Mouse (Mus musculus) small intestine, adult 2 months (tissue): ENCODE data around the gene Trmt5. TPM values are rescaled to one million over a fixed set of nuclear protein-coding genes. Genes with fewer than 3 reads are reported as not detected.

Experiments used
- H3K27ac ChIP-seq: fragments of 200-500 bp; 2 replicates; pipeline ENCODE4 v1.5.1; 2012; ENCODE audit warnings: low read depth, low read length, control low read depth, inconsistent platforms; ENCODE audit not compliant: insufficient read depth
- H3K27me3 ChIP-seq: fragments of 200-500 bp; 2 replicates; pipeline ENCODE4 v1.6.1; 2012; ENCODE audit warnings: mild to moderate bottlenecking, moderate library complexity, low read length, inconsistent platforms; ENCODE audit not compliant: control insufficient read depth, insufficient read depth
- H3K36me3 ChIP-seq: fragments of 200-500 bp; 2 replicates; pipeline ENCODE4 v1.6.1; 2012; ENCODE audit warnings: mild to moderate bottlenecking, low read length, control low read depth, inconsistent platforms; ENCODE audit not compliant: control insufficient read depth, insufficient read depth
- H3K4me1 ChIP-seq: fragments of 200-500 bp; 2 replicates; pipeline ENCODE4 v1.6.1; 2012; ENCODE audit warnings: low read length, inconsistent platforms, mixed read lengths; ENCODE audit not compliant: control insufficient read depth, insufficient read depth, insufficient read length
- H3K4me3 ChIP-seq: fragments of 200-500 bp; 2 replicates; pipeline ENCODE4 v1.5.1; 2012; ENCODE audit warnings: low read depth, mild to moderate bottlenecking, control low read depth, inconsistent platforms, low read length, moderate library complexity
- CTCF ChIP-seq: fragments of 200-500 bp; IDR thresholded peaks from 2 replicates; pipeline ENCODE4 v1.5.1; 2012; ENCODE audit warnings: low read depth, mild to moderate bottlenecking, control low read depth, inconsistent platforms, low read length, moderate library complexity, mixed read lengths; ENCODE audit not compliant: insufficient replicate concordance, insufficient read length; ENCODE audit errors: extremely low read depth
- POLR2A ChIP-seq: fragments of 200-500 bp; IDR thresholded peaks from 2 replicates; pipeline ENCODE4 v1.6.1; 2012; ENCODE audit warnings: low read depth, mild to moderate bottlenecking, control low read depth, inconsistent platforms, low read length, moderate library complexity
- WGBS: fragments of 180-500 bp; shearing (Covaris S2); methylation state at CpG from one replicate; pipeline ENCODE4 v1.1.7; 2018; 5-methylcytosine and 5-hydroxymethylcytosine counted together
- polyA plus RNA-seq: library from polyadenylated mRNA; depleted of rRNA; stranded (reverse); fragments of >200 nt; gene quantifications from 2 replicates; pipeline ENCODE4 v1.2.3, GENCODE M21; 2012; rRNA removed

Trmt5 gene
- polyA plus RNA-seq, 1 experiment: 1.3 TPM

DNA sequence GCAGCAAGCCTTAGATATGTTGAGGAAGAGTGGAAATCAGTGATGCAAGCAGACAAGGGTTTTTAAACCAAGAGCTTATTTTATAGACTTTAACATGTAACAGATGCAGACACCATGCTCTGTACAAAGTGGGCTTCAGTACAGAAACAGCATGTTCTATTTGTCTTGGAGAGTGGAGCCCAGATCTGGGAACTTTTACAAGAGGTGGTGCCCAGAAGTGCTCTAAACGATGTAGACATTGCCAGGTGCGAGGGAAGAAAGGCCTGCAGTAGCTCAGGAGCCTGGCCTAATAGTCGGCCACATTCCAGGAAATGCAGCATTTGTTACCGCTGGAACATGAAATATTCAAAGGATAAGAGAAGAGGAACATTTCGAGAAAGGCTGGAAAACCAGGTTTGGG is 40.8 kb downstream of the Trmt5 start:
- Histone ChIP-seq H3K4me3 (no peak overlapping the region), H3K36me3 (no peaks in the 10 kb centered on the region), H3K4me1 (no peaks in the 10 kb centered on the region), H3K27ac (no peak overlapping the region), H3K27me3 (no peaks in the 10 kb centered on the region)
- 75% methylated on average over 5 of the region's 5 CpGs for WGBS
- no peak for TF ChIP-seq POLR2A
- no peak for TF ChIP-seq CTCF

DNA sequence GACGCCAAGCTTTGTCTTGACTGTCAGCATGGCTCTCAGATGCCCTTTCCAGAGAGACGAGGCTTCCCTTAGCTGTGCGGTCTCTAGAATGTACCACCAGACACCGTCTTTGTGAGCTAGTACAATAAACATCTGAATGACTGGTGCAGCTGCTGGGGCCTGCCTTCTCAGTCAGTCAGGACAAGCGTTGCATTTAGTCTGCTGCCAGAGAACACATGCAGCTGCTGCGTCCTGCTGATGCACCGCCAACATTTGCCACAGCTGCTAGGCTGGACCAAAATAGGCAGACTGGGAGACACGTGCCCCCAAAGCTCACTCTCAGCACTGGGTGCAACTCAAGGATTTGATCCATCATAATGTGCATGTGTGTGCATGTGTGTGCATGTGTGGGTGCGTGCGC is 44.5 kb downstream of the Trmt5 start:
- 78% methylated on average over 10 of the region's 10 CpGs for WGBS
- Histone ChIP-seq H3K36me3 (no peaks in the 10 kb centered on the region), H3K4me3 (no peak overlapping the region), H3K4me1 (no peaks in the 10 kb centered on the region), H3K27me3 (no peaks in the 10 kb centered on the region), H3K27ac (no peak overlapping the region)
- TF ChIP-seq POLR2A (no peak), CTCF (no peak)

DNA sequence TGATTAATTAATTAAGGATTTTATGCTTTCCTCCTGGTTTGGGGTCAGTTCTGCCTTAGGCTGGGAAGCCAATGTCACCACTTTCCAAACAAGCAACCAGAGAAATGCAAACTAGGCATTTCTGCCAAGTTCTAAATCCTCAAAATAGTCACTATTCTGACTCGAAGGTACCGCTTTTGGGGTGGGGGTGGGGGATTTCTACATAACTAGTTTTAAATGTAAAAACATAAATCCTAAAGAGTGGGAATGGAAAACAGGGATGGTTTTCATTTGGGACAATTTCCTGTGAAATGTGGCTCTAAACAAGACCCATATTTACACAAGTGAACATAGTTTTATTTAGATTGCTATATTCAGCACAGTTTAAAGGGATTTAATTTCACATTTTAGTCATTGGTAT is 53.9 kb downstream of the Trmt5 start:
- TF ChIP-seq CTCF (no peak), POLR2A (no peak)
- 81% methylated on average over 2 of the region's 2 CpGs for WGBS
- no peaks in the 10 kb centered on the region; the same call in 1 of the 2 replicates for H3K36me3 ChIP-seq
- no peaks in the 10 kb centered on the region for H3K4me1 ChIP-seq
- H3K27me3 ChIP-seq: no peaks in the 10 kb centered on the region
- no peak overlapping the region for H3K27ac ChIP-seq
- H3K4me3 ChIP-seq: no peak overlapping the region

DNA sequence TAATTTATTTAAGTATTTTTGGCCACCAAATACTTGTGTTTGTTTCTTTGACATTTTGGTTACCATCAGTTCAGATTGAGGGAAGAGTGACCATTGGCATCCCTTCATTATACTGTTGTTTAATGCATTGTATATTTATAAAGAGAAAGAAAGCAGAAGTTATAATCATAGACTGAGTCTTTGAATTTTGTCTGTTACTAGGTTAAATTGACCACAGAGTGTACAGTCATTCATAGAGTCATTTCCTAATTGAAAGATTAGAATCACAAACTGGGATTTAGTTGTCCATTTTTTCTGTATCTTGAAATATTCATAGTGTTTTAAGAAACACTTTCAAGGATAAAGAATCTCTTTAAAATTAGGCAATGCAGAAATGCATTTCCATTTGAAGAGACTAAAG is 55.0 kb downstream of the Trmt5 start:
- Histone ChIP-seq H3K27me3 (no peaks in the 10 kb centered on the region), H3K4me3 (no peak overlapping the region), H3K27ac (no peak overlapping the region), H3K4me1 (no peaks in the 10 kb centered on the region), H3K36me3 (no peaks in the 10 kb centered on the region; the same call in 1 of the 2 replicates)
- TF ChIP-seq CTCF: no peak

DNA sequence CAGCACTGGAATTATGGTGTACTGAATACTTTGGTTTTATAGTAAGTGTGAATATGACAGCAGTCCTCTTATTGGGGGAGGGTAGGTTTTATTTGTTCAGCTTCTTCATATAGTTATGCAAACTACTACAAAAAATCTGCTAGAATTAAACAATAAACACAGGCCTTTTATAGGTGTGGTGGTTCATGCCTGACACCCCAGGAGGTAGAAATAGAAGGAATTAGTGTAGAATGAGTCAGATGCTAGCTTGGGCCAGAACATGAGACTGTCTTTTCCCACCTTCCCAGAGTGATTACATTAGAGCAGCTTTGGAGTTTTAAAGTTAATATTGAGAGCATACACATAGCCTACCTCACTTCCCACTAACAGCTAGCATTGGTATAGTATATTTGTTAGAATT is 56.3 kb downstream of the Trmt5 start:
- H3K4me3 ChIP-seq: no peak overlapping the region
- no peaks in the 10 kb centered on the region for H3K4me1 ChIP-seq
- H3K27ac ChIP-seq: no peak overlapping the region
- no peaks in the 10 kb centered on the region for H3K27me3 ChIP-seq
- no peaks in the 10 kb centered on the region for H3K36me3 ChIP-seq
- no peak for TF ChIP-seq CTCF
- TF ChIP-seq POLR2A: no peak

Other genes starting within 250 kb of the Trmt5 start
- gene Six1, start 232.8 kb downstream of the Trmt5 start, polyA plus RNA-seq: not detected in 2 replicates
- gene Six4, start 173.3 kb downstream of the Trmt5 start, polyA plus RNA-seq: 0.03 and 0.08 TPM in 2 replicates
- 0.60 and 1.7 TPM in 2 replicates for gene Mnat1, start 163.0 kb downstream of the Trmt5 start, polyA plus RNA-seq
- 3.8 and 13.6 TPM in 2 replicates for gene Slc38a6, start 69 bp upstream of the Trmt5 start, polyA plus RNA-seq